Mouse (Mus musculus): ENCODE data around the gene Rem2.

- TF ChIP-seq CTCF (IDR thresholded peaks at IDR 0.05; ENCODE audit: low read depth) = no peak
- no peak for TF ChIP-seq EP300 (optimal IDR thresholded peaks at IDR 0.05)
Measured at GRCm38 (mm10) chr14:54493236-54493635, 17.3 kb downstream of the Rem2 start.
